Mouse (Mus musculus) neural tube, embryonic 14.5 days (tissue): ENCODE results near the gene Sgcd. TPM values are rescaled to one million over a fixed set of nuclear protein-coding genes. Genes with fewer than 3 reads are reported as not detected.
A peak's percentile ranks its signal among the peaks of the same experiment; 100 is the strongest.

Source experiments
- ATAC-seq: fragments of 200-750 bp; cut with Nextera tagmentation; 2 replicates; pipeline ENCODE4 v1.8.0; 2017; ENCODE audit warnings: low read depth, mild to moderate bottlenecking, moderate TSS enrichment, moderate library complexity
- H3K27ac ChIP-seq: fragments of 300-500 bp; sonication (generic); 2 replicates; pipeline ENCODE4 v1.5.1; 2014; ENCODE audit warnings: low read depth, mild to moderate bottlenecking, control low read depth, low read length, moderate library complexity, mixed read lengths
- H3K27me3 ChIP-seq: fragments of 300-500 bp; sonication (generic); 2 replicates; pipeline ENCODE4 v1.6.1; 2014; ENCODE audit warnings: low read length; ENCODE audit not compliant: control insufficient read depth, insufficient read depth
- H3K36me3 ChIP-seq: fragments of 300-500 bp; sonication (generic); 2 replicates; pipeline ENCODE4 v1.6.1; 2014; ENCODE audit warnings: low read length, mixed read lengths; ENCODE audit not compliant: control insufficient read depth, insufficient read depth
- H3K4me1 ChIP-seq: fragments of 300-500 bp; sonication (generic); 2 replicates; pipeline ENCODE4 v1.6.1; 2014; ENCODE audit warnings: low read length; ENCODE audit not compliant: control insufficient read depth, insufficient read depth
- H3K4me2 ChIP-seq: fragments of 300-500 bp; sonication (generic); 2 replicates; pipeline ENCODE4 v1.6.1; 2014; ENCODE audit warnings: mild to moderate bottlenecking, low read depth, low read length, control low read depth
- H3K4me3 ChIP-seq: fragments of 300-500 bp; sonication (generic); 2 replicates; pipeline ENCODE4 v1.5.1; 2014; ENCODE audit warnings: low read depth, low read length, control low read depth, mixed read lengths
- H3K9ac ChIP-seq: fragments of 300-500 bp; sonication (generic); replicated peaks from 2 replicates; pipeline ENCODE4 v1.6.1; 2014; ENCODE audit warnings: low read depth, mild to moderate bottlenecking, control low read depth, low read length, mixed read lengths
- H3K9me3 ChIP-seq: fragments of 300-500 bp; sonication (generic); 2 replicates; pipeline ENCODE4 v1.6.1; 2016; ENCODE audit warnings: low read length; ENCODE audit not compliant: control insufficient read depth
- WGBS: fragments of 180-500 bp; shearing (Covaris S2); extraction: QIAGEN DNeasy Blood & Tissue Kit; methylation state at CpG from one replicate; pipeline ENCODE4 v1.1.7; 2014; 5-methylcytosine and 5-hydroxymethylcytosine counted together
- polyA plus RNA-seq: library from polyadenylated mRNA; unstranded; fragments of >200 nt; fragmentation: Nextera tagmentation; extraction: Ambion mirVana; gene quantifications from 2 replicates; pipeline ENCODE4 v1.2.1, GENCODE M21; 2014

Gene Sgcd
- 6.1 and 9.0 TPM in 2 replicates for polyA plus RNA-seq

GRCm38 (mm10) chr11:47988697-47989533 is at the start of gene Sgcd:
Gene Sgcd, minus strand, starts transcription at chr11:47988969.
- peak within 1 kb of the TSS; percentile 79 for H3K27ac ChIP-seq
- no peaks in the 10 kb centered on the region for H3K36me3 ChIP-seq
- peak within 1 kb of the TSS; percentile 83 for H3K9ac ChIP-seq
- peak within 1 kb of the TSS; percentile 81 for H3K4me2 ChIP-seq
- peak within 1 kb of the TSS; percentile 74 for H3K4me3 ChIP-seq
- under 1% methylated on average over 48 of the region's 67 CpGs for WGBS
- H3K4me1 ChIP-seq: 0 out of 2 replicates have a peak, but pooled peaks cover 4% of the 10 kb centered on the region
- H3K27me3 ChIP-seq: peaks cover 3% of the 10 kb centered on the region; the same call in 1 of the 2 replicates
- ATAC-seq: peak; percentile 91
- H3K9me3 ChIP-seq: no peaks in the 10 kb centered on the region

- ATAC-seq: peak; percentile 44; the same call in 1 of the 2 replicates
- Histone ChIP-seq H3K4me3 (no peak overlapping the region), H3K4me2 (no peak overlapping the region), H3K27me3 (no peaks in the 10 kb centered on the region), H3K9ac (no peak overlapping the region), H3K36me3 (no peaks in the 10 kb centered on the region), H3K9me3 (no peaks in the 10 kb centered on the region), H3K27ac (no peak overlapping the region), H3K4me1 (0 out of 2 replicates have a peak, but pooled peaks cover 5% of the 10 kb centered on the region)
- WGBS: 23% methylated on average over 4 of the region's 4 CpGs
Observed at GRCm38 (mm10) chr11:48038051-48038450, 49.3 kb upstream of the Sgcd start.

GRCm38 (mm10) chr11:48012836-48013235 is 24.1 kb upstream of the Sgcd start:
- H3K4me1 ChIP-seq: no peaks in the 10 kb centered on the region
- H3K4me2 ChIP-seq: no peak overlapping the region
- WGBS: 54% methylated on average over 3 of the region's 3 CpGs
- H3K9me3 ChIP-seq: no peaks in the 10 kb centered on the region
- no peak overlapping the region for H3K4me3 ChIP-seq
- H3K27me3 ChIP-seq: no peaks in the 10 kb centered on the region
- no peak overlapping the region for H3K27ac ChIP-seq
- ATAC-seq: no peak
- no peak overlapping the region for H3K9ac ChIP-seq
- H3K36me3 ChIP-seq: no peaks in the 10 kb centered on the region

- H3K4me3 ChIP-seq: peak overlapping the region; percentile 74
- H3K27me3 ChIP-seq: peaks cover 3% of the 10 kb centered on the region; the same call in 1 of the 2 replicates
- peak overlapping the region; percentile 83 for H3K9ac ChIP-seq
- no peaks in the 10 kb centered on the region for H3K9me3 ChIP-seq
- H3K4me1 ChIP-seq: 0 out of 2 replicates have a peak, but pooled peaks cover 4% of the 10 kb centered on the region
- H3K36me3 ChIP-seq: no peaks in the 10 kb centered on the region
- WGBS: under 1% methylated on average over 31 of the region's 31 CpGs
- H3K27ac ChIP-seq: peak overlapping the region; percentile 79
- ATAC-seq: peak; percentile 75
- H3K4me2 ChIP-seq: peak overlapping the region; percentile 81
Observed at GRCm38 (mm10) chr11:47988333-47988696, 454 bp downstream of the Sgcd start.

- Histone ChIP-seq H3K9me3 (no peaks in the 10 kb centered on the region), H3K9ac (peak overlapping the region; percentile 83), H3K27me3 (peaks cover 3% of the 10 kb centered on the region; the same call in 1 of the 2 replicates), H3K4me3 (peak overlapping the region; percentile 74), H3K27ac (no peak overlapping the region; the same call in 1 of the 2 replicates), H3K36me3 (no peaks in the 10 kb centered on the region), H3K4me2 (peak overlapping the region; percentile 81), H3K4me1 (0 out of 2 replicates have a peak, but pooled peaks cover 4% of the 10 kb centered on the region)
- 11% methylated on average over 12 of the region's 12 CpGs for WGBS
- no peak for ATAC-seq
Observed at GRCm38 (mm10) chr11:47987893-47988267, 889 bp downstream of the Sgcd start.

- H3K27me3 ChIP-seq: peaks cover 3% of the 10 kb centered on the region; the same call in 1 of the 2 replicates
- peak overlapping the region; percentile 81 for H3K4me2 ChIP-seq
- no peaks in the 10 kb centered on the region for H3K36me3 ChIP-seq
- H3K4me3 ChIP-seq: peak overlapping the region; percentile 74
- H3K27ac ChIP-seq: no peak overlapping the region
- WGBS: 51% methylated on average over 8 of the region's 8 CpGs
- H3K4me1 ChIP-seq: 0 out of 2 replicates have a peak, but pooled peaks cover 4% of the 10 kb centered on the region
- H3K9ac ChIP-seq: peak overlapping the region; percentile 83; the same call in 1 of the 2 replicates
- H3K9me3 ChIP-seq: no peaks in the 10 kb centered on the region
- no peak for ATAC-seq
Observed at GRCm38 (mm10) chr11:47987251-47987892, 1.4 kb downstream of the Sgcd start.

- Histone ChIP-seq H3K27me3 (peaks cover 1% of the 10 kb centered on the region; the same call in 1 of the 2 replicates), H3K27ac (no peak overlapping the region), H3K9ac (no peak overlapping the region), H3K36me3 (no peaks in the 10 kb centered on the region), H3K4me3 (no peak overlapping the region), H3K4me2 (no peak overlapping the region), H3K4me1 (0 out of 2 replicates have a peak, but pooled peaks cover 4% of the 10 kb centered on the region), H3K9me3 (no peaks in the 10 kb centered on the region)
- no peak for ATAC-seq
- WGBS: 76% methylated on average over 1 of the region's 1 CpGs
Observed at GRCm38 (mm10) chr11:47982152-47982551, 6.6 kb downstream of the Sgcd start.

- no peak overlapping the region for H3K4me3 ChIP-seq
- 64% methylated on average over 2 of the region's 2 CpGs for WGBS
Observed at GRCm38 (mm10) chr11:47981108-47981507, 7.7 kb downstream of the Sgcd start.

More at GRCm38 (mm10) chr11:47981108-47981507, 7.7 kb downstream of the Sgcd start:
- Histone ChIP-seq H3K9me3 (no peaks in the 10 kb centered on the region), H3K9ac (no peak overlapping the region), H3K27me3 (no peaks in the 10 kb centered on the region; the same call in 1 of the 2 replicates), H3K4me2 (no peak overlapping the region), H3K4me1 (no peaks in the 10 kb centered on the region), H3K36me3 (no peaks in the 10 kb centered on the region), H3K27ac (no peak overlapping the region)
- ATAC-seq: no peak
